Mouse (Mus musculus) CH12F3 (cell line): ENCODE measurements around the gene Ints3.

Experiments used
- in situ Hi-C: fragments of 300-500 bp; cut with MboI; formaldehyde crosslinking; loops from 2 replicates; pipeline ENCODE4 v1.14.3; 2020; ENCODE audit warnings: low sequenced_read_pairs

The Ints3 gene

DNA sequence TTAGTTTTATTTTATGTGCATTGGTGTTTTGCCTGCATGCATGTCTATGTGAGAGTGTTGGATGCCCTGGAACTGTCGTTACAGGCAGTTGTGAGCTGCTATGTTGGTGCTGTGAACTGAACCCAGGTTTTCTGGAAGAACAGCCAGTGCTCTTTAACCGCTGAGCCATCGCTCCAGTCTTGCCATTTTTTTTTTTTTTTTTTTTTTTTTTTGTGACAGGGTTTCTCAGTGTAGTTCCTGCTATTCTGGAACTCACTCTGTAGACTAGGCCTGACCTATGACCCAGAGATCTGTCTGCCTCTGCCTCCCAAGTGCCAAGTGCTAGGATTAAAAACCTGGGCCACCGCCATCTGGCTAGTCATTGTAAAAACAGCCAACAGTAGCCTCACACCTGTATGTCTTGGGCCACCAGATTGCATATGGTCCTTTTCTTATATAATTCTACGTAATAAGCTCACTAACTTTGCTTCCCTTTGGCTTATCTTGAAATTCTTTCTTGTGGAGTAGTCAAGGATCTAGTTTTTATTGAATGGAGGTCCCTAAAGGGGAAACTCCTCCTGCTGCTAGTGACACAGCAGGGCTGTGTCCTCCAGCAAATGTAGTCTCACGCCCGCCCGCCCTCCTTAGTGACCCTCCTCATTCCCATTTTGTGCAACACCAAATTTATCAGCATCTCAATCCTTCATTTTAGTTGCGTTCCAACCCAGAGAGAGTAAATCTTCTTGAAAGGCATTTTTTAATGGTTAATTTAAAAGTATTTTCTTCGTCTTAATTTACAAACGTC is 12.2 kb upstream of the Ints3 start:
- in situ Hi-C loops, result no loop called here

DNA sequence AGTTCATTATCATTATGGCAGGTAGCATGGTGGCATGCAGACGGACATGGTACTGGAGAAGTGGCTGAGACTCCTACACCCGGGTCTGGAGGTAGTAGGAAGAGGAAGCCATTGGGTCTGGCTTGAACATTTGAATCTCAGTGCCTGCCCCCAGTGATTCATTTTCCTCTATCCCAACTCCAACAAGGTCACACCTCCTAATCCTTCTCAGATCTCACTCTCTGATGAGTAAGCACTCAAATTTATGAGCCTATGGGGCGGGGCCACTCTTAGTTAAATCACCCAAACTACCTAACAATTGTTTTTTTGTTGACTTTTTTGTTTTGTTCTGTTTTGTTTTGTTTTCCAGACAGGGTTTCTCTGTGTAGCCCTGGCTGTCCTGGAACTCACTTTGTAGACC is 10.6 kb upstream of the Ints3 start:
- in situ Hi-C loops, result no loop called here

DNA sequence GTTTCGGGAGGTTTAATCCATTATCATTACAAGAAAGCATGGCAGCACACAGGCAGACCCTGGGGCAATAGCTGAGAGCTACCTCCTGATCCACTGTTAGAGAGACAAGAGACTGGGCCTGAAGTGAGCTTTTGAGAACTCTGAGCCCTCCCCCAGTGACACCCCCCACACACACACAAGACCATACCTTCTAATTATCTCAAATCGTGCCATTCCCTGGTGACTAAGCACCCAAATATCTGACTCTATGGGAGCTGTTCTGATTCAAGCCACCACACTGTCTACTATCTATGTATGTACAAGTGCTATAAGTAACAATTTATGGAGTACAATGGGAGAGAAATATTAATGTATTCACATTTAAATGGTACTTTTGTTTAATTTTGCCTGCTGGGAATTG is 7.3 kb upstream of the Ints3 start:
- in situ Hi-C loops, result no loop called here

DNA sequence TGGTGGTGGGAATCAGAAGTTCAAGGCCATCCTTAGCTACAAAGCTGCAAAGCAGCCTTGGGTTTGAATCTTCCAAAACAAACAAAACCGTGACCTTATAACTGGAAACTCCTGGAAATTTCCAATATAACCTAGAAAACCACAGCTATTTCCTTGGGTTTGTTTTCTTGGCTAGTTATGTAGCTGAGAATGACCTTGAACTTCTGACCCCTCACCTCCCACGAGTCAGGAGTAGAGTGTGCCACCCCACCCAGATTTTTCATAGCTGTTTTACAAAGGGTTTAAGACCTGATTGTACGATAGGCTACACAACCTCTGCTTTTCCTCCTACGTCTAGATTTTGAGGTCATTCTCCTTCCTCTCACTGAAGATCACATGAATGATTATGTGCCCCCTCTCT is 3.7 kb upstream of the Ints3 start:
- in situ Hi-C loops, result no loop called here

DNA sequence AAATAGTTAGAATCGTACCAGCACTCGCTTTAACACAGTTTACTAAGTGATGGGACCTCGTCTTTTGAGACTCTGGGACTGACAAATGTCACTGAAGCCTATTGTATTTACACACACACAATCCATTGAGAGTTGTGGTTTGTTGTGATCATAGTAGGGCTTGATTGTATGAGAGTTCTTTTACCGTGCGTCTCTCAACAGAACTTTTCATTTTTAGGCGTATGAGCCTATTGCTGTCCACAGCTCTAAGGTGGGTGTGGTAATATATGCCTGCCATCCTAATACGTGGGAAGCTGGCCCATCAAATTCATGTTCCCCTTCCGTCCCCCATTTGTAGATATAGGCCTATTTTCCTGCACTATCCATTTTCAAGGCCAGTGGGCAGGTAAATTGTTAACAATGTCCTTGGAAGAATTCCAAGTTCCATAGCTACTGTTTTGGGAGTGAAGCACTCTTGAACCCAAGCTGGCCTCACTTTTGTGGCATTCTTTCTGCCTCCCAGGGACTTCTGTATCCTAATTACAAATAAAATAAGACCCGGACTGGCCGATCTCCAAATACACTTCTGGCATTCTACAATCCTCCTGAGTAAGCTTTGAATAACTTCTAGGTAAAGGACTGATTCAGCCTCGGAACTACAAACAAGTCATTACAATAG is 780 bp upstream of the Ints3 start:
- in situ Hi-C loops, result no loop called here

DNA sequence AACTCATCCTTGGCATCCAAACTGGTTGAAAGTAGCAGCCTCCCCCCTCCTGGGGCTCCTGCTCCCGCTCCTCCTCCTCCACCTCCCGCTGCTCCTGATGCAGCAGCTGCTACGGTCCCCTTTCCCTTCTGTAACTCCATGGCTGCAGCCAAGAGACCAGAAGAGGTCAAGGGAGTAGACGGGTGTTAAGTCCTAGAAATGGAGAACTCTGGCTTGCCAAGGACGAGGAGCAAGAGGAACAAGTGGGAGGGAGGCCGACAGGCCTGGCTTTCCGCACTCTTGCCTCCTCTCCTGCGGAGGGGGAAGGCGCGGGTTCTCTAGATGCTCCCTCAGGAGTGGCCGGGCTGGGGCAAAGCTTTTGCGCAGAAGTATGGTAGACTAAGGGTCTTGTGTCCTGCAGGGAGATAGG is 607 bp downstream of the Ints3 start:
- in situ Hi-C loops, result no loop called here

DNA sequence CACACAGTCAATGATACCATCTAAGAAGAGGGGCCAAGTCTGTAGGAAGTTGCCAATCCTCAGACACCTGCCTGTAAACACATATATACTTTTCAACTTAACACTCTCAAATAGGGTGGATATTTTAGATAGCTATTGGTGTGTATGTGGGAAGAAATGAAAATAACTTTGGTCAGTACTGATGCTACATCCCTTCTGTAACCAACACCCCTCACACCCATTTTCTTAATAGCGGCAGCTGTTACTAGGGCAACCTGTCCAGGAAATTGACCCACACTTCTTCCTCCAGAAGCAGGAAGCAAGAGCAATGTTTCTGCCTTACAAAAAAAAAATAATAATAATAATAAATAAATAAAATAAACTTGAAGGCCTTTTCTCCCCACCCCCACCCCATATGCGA is 1.1 kb downstream of the Ints3 start:
- in situ Hi-C loops, result no loop called here

DNA sequence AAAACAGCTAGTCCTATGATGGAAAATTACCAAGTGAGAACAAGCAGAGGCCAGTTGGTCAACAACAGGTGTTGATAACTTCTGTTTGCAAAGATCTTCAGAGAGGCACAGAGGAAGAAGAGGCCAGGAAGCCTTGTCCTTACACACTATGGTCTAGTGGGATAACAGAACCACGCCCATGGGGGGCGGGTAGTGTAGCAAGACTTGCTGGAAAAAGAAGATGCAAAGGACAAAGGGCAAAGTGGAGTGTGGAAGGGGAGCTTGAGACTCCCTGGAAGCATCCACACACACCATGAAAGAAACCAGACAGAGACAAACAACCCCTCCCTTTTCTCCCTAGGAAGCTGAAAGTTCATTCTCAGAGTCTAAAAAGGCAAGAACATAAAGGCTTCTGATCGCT is 3.8 kb downstream of the Ints3 start:
- in situ Hi-C loops, result no loop called here

DNA sequence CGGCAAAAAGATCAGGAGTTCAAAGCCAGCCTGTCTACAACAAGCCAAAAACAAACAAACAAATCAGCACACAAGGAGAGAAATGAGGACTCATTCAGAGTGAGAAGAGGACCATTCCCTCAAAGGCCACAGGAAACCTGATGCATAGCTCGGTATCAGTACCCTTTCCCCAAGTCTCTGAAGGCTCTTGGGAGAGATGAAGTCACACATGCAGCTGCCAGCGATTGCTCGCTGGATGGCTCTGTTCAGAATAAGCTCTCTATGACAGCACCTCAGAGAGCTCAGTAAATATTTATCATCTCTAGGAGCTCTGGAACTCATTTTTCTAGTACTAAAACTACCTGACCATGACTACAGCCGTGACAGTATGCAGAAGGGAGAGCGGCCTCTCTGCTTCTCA is 5.2 kb downstream of the Ints3 start:
- in situ Hi-C loops, result no loop called here

DNA sequence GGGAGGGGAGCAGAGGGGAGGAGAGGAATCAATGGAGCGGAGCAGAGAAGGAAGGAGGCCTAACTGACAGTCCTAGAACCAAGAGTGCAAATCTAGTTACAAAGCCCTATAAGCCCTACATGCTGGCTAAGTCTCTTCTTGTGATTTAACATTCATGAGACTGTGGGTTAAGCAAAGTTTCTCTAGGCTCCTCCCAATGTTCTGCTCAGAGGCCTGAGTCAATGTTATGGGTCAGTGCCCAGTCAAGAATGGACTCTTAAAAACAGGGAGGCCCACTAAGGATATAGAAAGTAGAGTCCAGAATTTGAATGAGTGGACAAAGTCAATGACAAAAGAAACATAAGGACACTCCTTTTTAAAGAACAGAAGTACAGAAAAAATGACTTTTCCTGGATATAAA is 5.8 kb downstream of the Ints3 start:
- in situ Hi-C loops, result no loop called here

DNA sequence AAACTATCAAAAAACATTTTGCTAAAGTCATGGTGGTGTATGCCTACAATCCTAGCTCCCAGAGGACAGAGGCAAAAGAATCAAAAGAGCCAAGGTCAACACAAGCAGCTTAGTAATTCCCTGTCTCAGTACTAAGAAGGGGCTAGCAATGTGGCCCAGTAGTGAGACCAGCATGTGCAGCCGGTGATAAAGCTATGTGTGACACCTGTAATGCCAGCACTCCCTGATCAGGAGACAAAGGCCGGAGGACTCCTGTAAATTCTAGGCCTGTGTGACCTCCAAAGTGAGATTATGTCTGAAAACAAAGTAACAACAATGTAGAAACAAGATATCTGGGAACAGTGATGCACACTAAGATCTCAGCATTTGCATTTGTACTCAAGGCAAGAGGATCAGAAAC is 7.9 kb downstream of the Ints3 start:
- in situ Hi-C loops, result no loop called here

DNA sequence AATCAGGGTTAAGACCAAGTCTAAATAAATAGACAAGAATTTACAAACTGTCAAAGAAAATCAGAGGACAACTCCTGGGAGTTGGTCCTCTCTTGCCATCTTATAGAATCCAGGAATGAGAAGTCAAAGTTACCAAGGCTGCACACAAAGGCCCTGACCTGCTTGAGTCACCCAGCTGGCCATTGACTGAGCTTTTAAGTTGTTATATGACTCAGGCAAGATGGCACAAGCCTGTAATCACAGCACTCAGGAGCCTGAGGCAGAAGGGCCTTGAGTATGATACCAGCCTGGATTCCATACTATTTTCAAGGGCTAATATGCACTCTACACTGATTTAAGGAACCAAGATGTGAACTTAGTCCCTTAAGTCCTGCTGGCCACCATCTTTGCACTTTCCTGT is 9.9 kb downstream of the Ints3 start:
- in situ Hi-C loops, result no loop called here

DNA sequence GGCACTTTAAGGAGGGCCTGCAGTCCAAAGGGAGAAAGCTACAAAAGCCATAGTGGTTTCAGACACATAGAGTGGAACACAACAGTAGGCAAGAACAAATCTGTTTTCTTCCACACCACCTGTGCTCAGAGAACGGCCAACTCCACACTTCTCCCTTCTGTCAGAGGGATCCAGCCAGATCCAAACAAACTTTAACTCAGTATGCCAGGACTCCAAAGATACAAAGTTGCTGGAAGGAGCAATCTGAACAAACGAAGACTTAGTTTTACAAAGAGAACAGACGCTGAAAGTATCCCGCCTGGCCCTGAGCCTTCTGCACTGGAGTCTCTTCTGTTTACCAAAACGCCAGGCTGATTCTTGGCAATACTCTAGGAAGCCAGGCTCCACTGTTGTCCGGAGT is 12.7 kb downstream of the Ints3 start:
- in situ Hi-C loops, result no loop called here

DNA sequence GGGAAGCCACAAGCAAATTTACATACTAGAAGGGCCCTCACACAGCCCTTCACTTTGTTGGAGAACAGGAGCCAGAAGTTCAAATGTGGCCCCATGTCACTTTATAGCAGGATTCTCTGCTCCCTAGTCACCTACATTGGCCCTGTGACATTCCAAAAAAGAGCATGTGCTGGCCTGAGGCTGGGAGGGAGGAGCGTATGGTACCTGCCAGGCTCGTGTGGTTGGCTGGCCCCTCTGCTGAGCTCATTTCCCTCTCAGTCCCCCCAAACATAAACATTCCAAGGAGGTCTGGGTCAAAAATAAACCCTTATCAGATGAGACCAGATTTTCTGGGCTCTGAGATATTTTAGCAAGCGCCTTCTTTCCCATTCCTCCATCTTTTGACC is 20.4 kb downstream of the Ints3 start:
- in situ Hi-C loops, result no loop called here

DNA sequence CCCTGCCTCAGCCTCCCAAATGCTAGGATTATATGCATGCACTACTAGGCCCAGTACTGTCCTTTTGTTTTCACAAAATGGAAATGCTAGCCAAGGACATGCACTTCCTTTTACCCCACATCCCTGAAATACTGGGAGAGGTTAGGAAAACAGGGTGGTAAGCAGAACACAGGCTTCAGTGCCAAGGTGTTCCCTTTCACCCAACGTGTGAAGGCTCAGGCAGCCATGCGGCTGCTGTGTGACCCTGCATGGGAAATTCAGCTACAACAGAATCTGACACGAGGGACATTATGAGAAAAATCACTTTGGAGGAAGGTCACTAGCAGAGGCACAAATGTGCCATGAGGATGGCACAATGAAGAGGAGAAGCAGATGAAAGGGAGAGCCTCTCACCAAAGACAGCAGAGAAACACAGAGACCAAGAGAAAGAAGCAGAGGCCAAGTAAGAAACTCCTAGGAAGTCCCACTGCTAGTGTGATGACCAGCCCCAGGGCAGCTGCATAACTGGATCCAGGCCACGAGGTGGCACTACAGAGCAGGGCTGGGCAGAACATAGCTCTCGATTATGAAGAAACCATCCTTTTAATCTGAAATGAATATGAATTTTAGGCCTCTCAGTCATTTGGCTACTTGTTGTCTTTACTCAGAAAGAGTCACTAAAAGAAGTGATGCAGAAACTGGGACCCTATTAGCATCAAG is 21.0 kb downstream of the Ints3 start:
- in situ Hi-C loops, result no loop called here

DNA sequence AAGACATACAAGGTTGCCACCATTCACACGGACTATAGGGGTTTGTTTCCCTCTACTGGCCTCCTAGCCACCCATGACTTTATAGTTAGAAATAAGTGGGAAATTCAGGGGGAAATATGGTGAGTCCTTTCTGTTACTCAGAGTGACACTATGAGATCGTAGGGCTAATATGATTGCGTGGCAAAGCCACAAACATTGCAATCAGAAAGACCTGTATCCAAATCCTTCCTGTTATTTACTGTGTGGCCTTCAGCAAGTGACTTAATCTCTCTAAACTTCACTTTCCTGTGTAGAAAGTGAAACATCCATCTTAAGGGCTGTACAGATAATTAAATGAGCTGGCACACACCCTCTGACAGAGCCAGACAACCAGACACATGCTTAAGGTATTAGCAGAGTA is 24.7 kb downstream of the Ints3 start:
- in situ Hi-C loops, result no loop called here

DNA sequence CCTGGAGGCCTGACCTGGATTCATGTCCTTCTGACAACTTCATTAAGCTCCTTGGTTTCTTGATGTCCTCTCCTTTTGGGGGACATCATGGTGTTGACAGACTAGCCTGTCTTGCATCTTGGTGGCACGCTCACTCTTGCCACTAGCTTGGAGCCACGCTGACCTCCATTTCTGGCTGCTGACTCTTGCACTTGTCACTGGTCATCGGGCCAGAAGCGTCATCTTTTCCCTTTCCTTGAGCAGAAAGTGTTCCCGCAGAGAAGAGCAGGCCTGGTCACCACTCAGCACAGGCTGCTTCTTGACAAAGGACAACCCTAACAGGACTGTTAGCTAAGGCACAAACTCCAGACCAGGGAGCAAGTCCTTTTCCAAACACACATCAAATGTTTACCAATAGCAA is 27.0 kb downstream of the Ints3 start:
- in situ Hi-C loops, result no loop called here

DNA sequence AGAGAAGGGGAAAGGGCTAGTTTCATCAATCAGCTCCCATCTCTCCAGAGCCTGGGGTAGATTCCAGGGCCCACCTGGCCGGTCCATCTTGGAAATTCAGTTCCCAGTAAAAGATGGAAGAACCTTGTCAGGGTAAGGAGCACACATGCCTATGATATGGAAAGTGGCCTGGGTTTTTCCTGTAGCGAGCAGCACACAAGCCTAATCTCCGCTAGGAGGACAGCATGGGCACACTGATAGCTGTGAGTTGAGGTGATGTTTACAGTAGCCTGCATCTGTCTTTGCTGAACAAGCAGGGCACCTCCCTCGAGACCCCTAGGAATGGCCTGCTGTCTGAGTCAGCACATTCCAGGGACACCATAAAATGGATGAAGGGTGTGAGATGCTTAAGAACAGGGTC is 28.8 kb downstream of the Ints3 start:
- in situ Hi-C loops, result no loop called here

DNA sequence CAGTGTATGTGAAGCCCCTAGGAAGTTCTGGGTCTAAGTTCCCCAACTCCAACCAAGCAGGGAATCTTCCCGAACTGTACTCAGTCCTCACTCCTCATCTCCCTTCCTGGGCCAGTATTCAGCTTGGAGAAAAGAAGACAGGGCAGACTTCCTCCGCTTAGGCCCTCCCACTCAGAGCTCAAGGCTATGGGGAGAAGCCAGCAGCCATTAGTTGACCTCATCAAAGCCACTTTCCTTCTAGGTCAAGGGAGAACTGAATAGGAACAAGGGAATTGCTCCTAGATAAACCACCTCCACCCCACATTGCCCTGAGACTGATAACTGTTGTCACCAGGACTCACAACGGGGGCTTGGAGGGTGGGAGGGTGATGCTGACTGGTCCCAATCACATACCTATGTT is 29.3 kb downstream of the Ints3 start:
- in situ Hi-C loops, result no loop called here

DNA sequence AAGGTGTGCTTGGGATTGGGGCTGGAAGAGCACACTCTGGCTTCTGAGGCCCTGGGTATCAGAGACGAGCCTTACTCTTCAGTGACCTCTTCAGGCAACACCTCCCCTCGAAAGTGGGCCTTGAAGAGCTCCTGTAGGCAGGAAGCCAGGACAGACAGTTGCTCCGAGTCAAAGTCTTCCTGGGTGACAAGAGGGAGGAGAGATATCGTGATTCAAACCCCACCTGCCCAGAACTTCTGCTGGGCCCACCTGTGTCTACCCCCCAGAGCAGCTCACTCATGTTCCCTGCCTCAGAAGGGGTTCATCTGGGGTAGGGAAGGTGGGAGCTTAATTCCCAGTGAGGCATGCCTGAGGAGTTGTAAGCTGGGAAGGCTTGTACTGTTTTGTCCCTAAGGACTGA is 32.4 kb downstream of the Ints3 start:
- in situ Hi-C loops, result no loop called here

DNA sequence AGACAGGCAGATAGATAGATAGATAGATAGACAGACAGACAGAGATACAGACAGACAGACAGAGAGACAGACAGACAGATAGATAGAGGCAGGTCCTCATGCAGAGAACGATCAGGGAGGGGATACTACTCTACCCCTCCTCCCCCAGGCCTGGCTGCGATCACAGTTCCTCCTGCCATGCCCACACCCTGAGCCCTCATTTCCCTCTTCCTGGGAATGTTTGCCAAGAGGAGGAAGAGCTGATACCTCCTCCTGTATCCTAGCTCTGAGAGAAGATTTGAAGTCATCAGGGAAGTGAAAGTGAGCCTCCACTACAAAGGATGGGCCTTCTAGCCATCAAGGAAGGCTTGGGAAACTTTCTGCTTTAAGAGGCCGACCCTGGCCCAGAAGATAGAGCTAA is 37.8 kb downstream of the Ints3 start:
- in situ Hi-C loops, result no loop called here

DNA sequence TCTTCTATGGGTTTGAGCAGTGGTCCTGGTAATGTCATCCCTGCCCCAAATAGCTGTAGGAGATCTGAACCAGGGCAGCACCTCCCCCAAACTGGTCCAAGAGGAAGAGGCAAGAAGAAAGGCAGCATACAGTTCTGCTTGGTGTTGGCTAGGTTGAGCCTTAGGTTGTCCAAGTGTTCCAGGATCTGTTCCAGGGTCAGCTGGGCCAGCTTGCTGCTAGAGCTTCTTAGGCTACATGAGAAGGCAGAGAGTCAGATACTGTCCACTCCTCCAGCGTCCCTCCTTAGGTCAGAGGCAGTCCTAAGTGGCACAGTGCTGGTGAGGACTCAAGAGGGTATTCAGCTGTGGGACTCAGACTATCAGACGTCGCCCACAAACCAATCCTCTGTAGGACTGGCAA is 40.8 kb downstream of the Ints3 start:
- in situ Hi-C loops, result no loop called here
